Mouse (Mus musculus) forebrain, postnatal 0 days (tissue): ENCODE data around the gene Smbd1. TPM values are rescaled to one million over a fixed set of nuclear protein-coding genes. Genes with fewer than 3 reads are reported as not detected.
A peak's percentile ranks its signal among the peaks of the same experiment; 100 is the strongest.

Experiments
- ATAC-seq: fragments of 200-750 bp; cut with Nextera tagmentation; 2 replicates; pipeline ENCODE4 v1.8.0; 2017; ENCODE audit warnings: mild to moderate bottlenecking, moderate library complexity
- DNase-seq: peaks from one replicate; pipeline ENCODE4 v3.0.0-alpha.2; 2015
- H3K27ac ChIP-seq: fragments of 300-500 bp; sonication (generic); 2 replicates; pipeline ENCODE4 v1.5.1; 2014; ENCODE audit warnings: low read depth, mild to moderate bottlenecking, antibody characterized with exemption, low read length, moderate library complexity, mixed read lengths
- H3K27me3 ChIP-seq: fragments of 300-500 bp; sonication (generic); 2 replicates; pipeline ENCODE4 v1.6.1; 2014; ENCODE audit warnings: mild to moderate bottlenecking, low read length, mixed read lengths; ENCODE audit not compliant: insufficient read depth
- H3K36me3 ChIP-seq: fragments of 300-500 bp; sonication (generic); 2 replicates; pipeline ENCODE4 v1.6.1; 2014; ENCODE audit warnings: mild to moderate bottlenecking, moderate library complexity; ENCODE audit not compliant: insufficient read depth
- H3K4me1 ChIP-seq: fragments of 300-500 bp; sonication (generic); 2 replicates; pipeline ENCODE4 v1.6.1; 2014; ENCODE audit warnings: antibody characterized with exemption; ENCODE audit not compliant: insufficient read depth
- H3K4me2 ChIP-seq: fragments of 300-500 bp; sonication (generic); 2 replicates; pipeline ENCODE4 v1.6.1; 2014; ENCODE audit warnings: low read depth, mild to moderate bottlenecking, moderate library complexity
- H3K4me3 ChIP-seq: fragments of 300-500 bp; sonication (generic); 2 replicates; pipeline ENCODE4 v1.5.1; 2014; ENCODE audit warnings: low read depth, low read length, mixed read lengths
- H3K9ac ChIP-seq: fragments of 300-500 bp; sonication (generic); 2 replicates; pipeline ENCODE4 v1.6.1; 2014; ENCODE audit warnings: mild to moderate bottlenecking
- H3K9me3 ChIP-seq: fragments of 300-500 bp; sonication (generic); 2 replicates; pipeline ENCODE4 v1.6.1; 2016; ENCODE audit warnings: low read length
- CTCF ChIP-seq: sonication (generic); IDR thresholded peaks from 2 replicates; pipeline ENCODE4 v1.5.1; 2016; ENCODE audit warnings: antibody characterized with exemption, control low read depth, low read depth
- WGBS: fragments of 180-500 bp; shearing (Covaris S2); extraction: QIAGEN DNeasy Blood & Tissue Kit; methylation state at CpG from one replicate; pipeline ENCODE4 v1.1.7; 2014; 5-methylcytosine and 5-hydroxymethylcytosine counted together
- polyA plus RNA-seq: library from polyadenylated mRNA; unstranded; fragments of >200 nt; fragmentation: Nextera tagmentation; extraction: Ambion mirVana; gene quantifications from 2 replicates; pipeline ENCODE4 v1.2.1, GENCODE M21; 2015
- total RNA-seq: library from RNA; depleted of rRNA; stranded (reverse); fragments of >200 nt; gene quantifications from 2 replicates; pipeline ENCODE4 v1.2.3, GENCODE M21; 2014

Smbd1 gene
- total and polyA plus RNA-seq, 2 experiments from 2014 or later, result not detected

DNA sequence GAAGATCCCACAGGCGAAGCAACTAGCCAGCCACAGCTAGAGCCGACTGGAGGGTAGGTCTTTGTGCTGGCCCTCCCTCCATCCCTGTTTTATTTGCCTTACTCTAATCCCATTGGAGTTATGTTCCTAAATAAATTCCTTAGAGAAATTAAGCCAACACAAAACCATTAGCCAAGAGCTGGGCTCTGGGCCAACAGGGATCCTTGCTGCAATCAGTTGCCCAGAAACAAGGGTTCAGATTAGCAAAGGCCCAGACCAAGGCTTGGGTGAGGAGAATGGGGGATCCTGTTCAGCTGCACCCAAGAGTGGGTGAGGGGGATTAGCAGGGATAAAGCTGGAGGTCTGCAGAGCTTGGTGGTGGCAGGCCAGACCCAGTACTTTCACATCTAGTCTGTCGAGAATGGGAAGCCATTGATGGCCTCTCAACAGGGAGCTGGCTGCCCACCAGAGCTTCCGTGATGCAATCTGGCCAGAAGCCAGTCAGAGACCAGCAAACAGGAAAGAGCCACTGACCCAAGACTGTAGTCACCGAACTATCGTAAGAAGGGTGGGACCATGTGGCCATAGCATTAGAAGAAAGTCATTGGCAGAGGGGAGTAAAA lies 6.9 kb downstream of the Smbd1 start:
- no peaks in the 10 kb centered on the region for H3K4me1 ChIP-seq
- no peaks in the 10 kb centered on the region for H3K36me3 ChIP-seq
- 20% methylated on average over 6 of the region's 6 CpGs for WGBS
- DNase-seq, result peak; percentile 73
- H3K27ac ChIP-seq, result peak overlapping the region; percentile 50; the same call in 1 of the 2 replicates
- ATAC-seq, result peak; percentile 94
- no peak for TF ChIP-seq CTCF
- H3K27me3 ChIP-seq, result no peaks in the 10 kb centered on the region
- H3K4me2 ChIP-seq, result no peak overlapping the region
- no peak overlapping the region for H3K4me3 ChIP-seq
- H3K9ac ChIP-seq, result no peak overlapping the region
- no peaks in the 10 kb centered on the region for H3K9me3 ChIP-seq

- ATAC-seq (no peak), DNase-seq (no peak)
- Histone ChIP-seq H3K9ac (no peak within 1 kb of the TSS), H3K4me2 (no peak within 1 kb of the TSS), H3K4me3 (no peak within 1 kb of the TSS), H3K4me1 (no peaks in the 10 kb centered on the region), H3K27ac (no peak within 1 kb of the TSS), H3K27me3 (no peaks in the 10 kb centered on the region), H3K36me3 (no peaks in the 10 kb centered on the region), H3K9me3 (no peaks in the 10 kb centered on the region)
- 87% methylated on average over 3 of the region's 3 CpGs for WGBS
- TF ChIP-seq CTCF, result no peak
Measured at GRCm38 (mm10) chr16:32797426-32797689, 12.9 kb downstream of the Smbd1 start, which contains the start of gene Muc20. Gene Muc20 (minus strand): TSS chr16:32797435.

DNA sequence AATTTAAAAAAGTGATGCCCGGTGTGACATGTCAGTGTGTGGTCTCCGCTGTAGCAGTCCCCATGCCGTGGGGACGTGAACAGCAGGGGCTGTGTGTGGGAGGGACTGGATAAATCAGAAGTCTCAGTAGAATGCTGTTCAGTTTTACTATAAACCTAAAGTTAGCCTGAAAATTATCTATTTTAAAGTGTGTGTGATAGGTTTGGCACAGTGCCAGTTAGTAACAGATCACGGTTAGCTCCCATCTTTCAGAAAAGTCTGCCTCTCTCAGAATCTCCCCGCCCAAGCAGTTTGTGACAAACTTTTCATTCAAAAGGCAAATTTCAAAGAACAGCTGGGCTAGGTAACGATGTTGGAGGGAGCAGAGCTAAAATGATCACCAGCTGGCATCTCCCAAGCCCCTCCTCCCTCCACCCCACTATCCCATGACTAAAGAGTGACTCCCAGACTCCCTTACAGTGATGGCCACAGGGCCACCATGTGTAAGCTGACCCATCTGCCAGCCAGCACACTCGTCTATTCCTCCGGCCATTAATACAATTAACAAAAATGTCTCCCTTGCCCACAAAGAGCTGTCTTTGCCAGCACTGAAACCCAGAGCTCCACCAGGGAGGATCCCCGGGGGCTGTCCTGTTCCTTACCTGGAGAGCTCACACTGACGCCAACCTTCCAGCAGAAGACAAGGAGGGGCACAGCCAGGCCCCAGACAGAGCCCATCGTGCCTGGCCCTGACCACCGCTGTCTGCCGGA lies 13.4 kb downstream of the Smbd1 start:
- DNase-seq (peak; percentile 44), ATAC-seq (peak; percentile 27)
- no peaks in the 10 kb centered on the region for H3K36me3 ChIP-seq
- no peak overlapping the region for H3K4me2 ChIP-seq
- TF ChIP-seq CTCF, result no peak
- H3K9ac ChIP-seq, result no peak overlapping the region
- no peaks in the 10 kb centered on the region for H3K27me3 ChIP-seq
- no peaks in the 10 kb centered on the region for H3K4me1 ChIP-seq
- no peak overlapping the region for H3K27ac ChIP-seq
- WGBS, result 61% methylated on average over 14 of the region's 14 CpGs
- H3K9me3 ChIP-seq, result no peaks in the 10 kb centered on the region
- H3K4me3 ChIP-seq, result no peak overlapping the region

DNA sequence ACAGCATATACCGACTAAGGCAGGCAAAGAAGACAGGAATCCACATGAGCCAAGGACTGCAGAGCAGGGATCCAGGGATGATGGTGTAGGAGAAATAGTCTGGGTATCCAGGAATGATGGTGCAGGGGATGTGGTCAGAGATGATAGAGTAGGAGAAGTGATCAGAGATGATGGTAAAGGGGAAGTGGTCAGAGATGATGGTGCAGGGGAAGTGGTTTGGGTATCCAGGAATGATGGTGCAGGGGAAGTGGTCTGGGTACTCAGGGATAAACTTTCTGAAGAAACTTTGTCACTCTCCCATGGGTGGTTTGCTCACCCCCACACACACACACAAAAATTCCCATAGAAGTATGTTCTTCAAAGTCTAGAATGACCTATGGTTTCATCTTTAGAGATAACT lies 15.1 kb downstream of the Smbd1 start:
- H3K27ac ChIP-seq, result no peak overlapping the region
- H3K4me2 ChIP-seq, result no peak overlapping the region
- no peak for ATAC-seq
- H3K27me3 ChIP-seq, result no peaks in the 10 kb centered on the region
- H3K9ac ChIP-seq, result no peak overlapping the region
- no peaks in the 10 kb centered on the region for H3K4me1 ChIP-seq
- no peak for DNase-seq
- TF ChIP-seq CTCF, result no peak
- H3K9me3 ChIP-seq, result no peaks in the 10 kb centered on the region
- no peaks in the 10 kb centered on the region for H3K36me3 ChIP-seq
- WGBS, result 86% methylated on average over 1 of the region's 1 CpGs
- H3K4me3 ChIP-seq, result no peak overlapping the region

DNA sequence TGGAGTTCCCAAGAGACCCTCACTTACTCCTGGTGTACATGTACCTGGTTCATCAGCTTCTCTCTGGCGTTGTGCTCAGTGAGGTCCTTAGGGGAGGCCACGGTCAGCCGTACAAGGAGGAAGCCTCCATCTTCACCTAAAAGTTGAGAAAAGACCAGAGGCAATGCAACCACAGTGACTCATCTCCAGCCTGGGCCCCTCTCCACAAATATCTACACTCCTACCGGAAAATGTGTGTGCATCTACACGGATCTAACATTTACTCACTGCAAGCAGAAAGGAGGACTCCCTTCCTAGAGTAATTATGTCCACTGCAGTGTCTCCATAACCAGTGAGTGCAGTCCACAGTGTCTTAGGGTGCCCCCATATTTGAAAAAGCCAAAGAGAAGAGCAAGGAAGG lies 20.2 kb downstream of the Smbd1 start:
- ATAC-seq (no peak), DNase-seq (no peak)
- Histone ChIP-seq H3K27me3 (no peaks in the 10 kb centered on the region), H3K9me3 (no peaks in the 10 kb centered on the region), H3K9ac (no peak overlapping the region), H3K4me1 (no peaks in the 10 kb centered on the region), H3K27ac (no peak overlapping the region), H3K36me3 (no peaks in the 10 kb centered on the region), H3K4me3 (no peak overlapping the region), H3K4me2 (no peak overlapping the region)
- TF ChIP-seq CTCF, result no peak
- WGBS, result 95% methylated on average over 5 of the region's 5 CpGs

DNA sequence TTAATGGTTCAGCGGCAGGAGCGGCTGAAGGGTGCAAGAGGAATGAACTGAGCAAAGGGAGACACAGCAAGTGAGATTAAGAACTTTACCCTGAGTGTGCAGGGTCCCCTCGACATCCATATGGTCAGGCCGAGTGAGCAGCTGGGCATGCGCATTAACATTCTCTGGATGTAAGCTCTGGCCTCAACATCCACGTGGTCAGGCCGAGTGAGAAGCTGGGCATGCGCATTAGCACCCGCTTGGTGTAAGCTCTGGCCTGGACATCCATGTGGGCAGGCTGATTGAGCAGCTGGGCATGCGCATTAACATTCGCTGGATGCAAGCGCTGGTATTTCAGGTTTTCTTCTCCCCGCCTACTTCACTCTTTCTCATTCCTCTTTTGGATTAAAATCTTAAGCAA lies 25.4 kb downstream of the Smbd1 start:
- peak; percentile 54 for DNase-seq
- H3K4me3 ChIP-seq, result no peak overlapping the region
- WGBS, result 66% methylated on average over 13 of the region's 13 CpGs
- H3K4me2 ChIP-seq, result no peak overlapping the region
- no peaks in the 10 kb centered on the region for H3K27me3 ChIP-seq
- no peak for TF ChIP-seq CTCF
- H3K9me3 ChIP-seq, result no peaks in the 10 kb centered on the region
- H3K9ac ChIP-seq, result no peak overlapping the region
- ATAC-seq, result peak; percentile 42; the same call in 1 of the 2 replicates
- H3K36me3 ChIP-seq, result no peaks in the 10 kb centered on the region
- no peaks in the 10 kb centered on the region for H3K4me1 ChIP-seq
- H3K27ac ChIP-seq, result no peak overlapping the region

- Histone ChIP-seq H3K4me3 (no peak overlapping the region), H3K9ac (no peak overlapping the region), H3K27ac (no peak overlapping the region), H3K9me3 (no peaks in the 10 kb centered on the region), H3K4me1 (no peaks in the 10 kb centered on the region), H3K36me3 (no peaks in the 10 kb centered on the region), H3K27me3 (no peaks in the 10 kb centered on the region), H3K4me2 (no peak overlapping the region)
- TF ChIP-seq CTCF, result no peak
- DNase-seq, result peak; percentile 25
- ATAC-seq, result 0 out of 2 replicates have a peak, but pooled peaks have one; percentile 47
- 32% methylated on average over 5 of the region's 5 CpGs for WGBS
Measured at GRCm38 (mm10) chr16:32783324-32784062, 26.8 kb downstream of the Smbd1 start.
